Mouse (Mus musculus): ENCODE measurements around the gene Cdyl2. TPM values are rescaled to one million over a fixed set of nuclear protein-coding genes. Genes with fewer than 3 reads are reported as not detected.

Cdyl2 gene
- polyA plus RNA-seq, 1 experiment = 6.5 TPM

DNA sequence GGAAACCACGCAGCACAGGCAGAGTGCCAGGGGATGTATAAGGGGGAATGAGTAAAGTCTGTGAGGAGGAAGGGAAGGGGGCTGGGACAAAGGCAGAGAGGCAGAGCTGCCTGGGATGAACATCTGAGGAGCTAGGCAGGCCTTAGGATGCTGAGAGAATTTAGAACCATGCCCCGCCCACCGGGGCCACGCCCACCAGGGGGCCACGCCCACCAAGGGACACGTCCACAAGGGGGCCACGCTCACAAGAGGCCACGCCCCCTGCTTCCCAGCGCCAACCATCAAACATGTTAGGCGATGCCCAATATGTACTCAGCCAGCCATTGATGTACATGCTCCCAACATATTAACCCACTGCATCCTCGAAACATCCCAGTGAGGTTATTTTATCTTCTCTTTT is 102.7 kb downstream of the Cdyl2 start:
- Histone ChIP-seq H3K27me3 (ENCODE audit: control insufficient read depth, insufficient read depth, low read length) (no peaks in the 10 kb centered on the region), H3K27ac (ENCODE audit: insufficient read depth, low read length) (no peak overlapping the region), H3K4me3 (replicated peaks; ENCODE audit: insufficient read depth, low read depth, low read length) (no peak overlapping the region), H3K4me1 (ENCODE audit: control insufficient read depth, insufficient read depth, low read length) (peaks cover 29% of the 10 kb centered on the region)
- TF ChIP-seq CTCF (IDR thresholded peaks at IDR 0.05; ENCODE audit: borderline replicate concordance, insufficient read depth, low read depth, low read length) (no peak), POLR2A (IDR thresholded peaks at IDR 0.05; ENCODE audit: borderline replicate concordance, insufficient read depth, low read length) (no peak)
- 44% methylated on average over 11 of the region's 11 CpGs for WGBS
- no peak for DNase-seq

DNA sequence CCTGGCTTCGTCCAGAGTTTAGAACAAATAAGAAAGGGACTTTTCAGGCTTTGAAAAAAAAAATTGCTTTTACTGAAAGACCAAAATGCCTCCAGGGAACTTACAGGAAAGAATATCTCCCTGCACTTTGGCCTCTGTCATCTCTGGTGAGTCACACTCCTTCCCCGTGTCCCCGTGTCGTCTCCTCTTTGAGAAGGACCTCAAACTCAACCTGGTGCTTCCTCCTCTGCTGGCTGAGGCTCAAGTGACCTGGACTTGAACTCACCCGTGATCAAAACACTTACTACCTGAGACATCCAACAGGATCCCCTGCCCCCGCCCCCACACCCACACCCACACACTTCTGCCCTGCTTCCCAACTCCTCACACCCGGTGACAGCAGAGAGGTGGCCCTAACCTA is 103.8 kb downstream of the Cdyl2 start:
- WGBS = 54% methylated on average over 7 of the region's 7 CpGs
- H3K4me1 ChIP-seq (ENCODE audit: control insufficient read depth, insufficient read depth, low read length) = peaks cover 20% of the 10 kb centered on the region
- DNase-seq = no peak
- no peak for TF ChIP-seq POLR2A (IDR thresholded peaks at IDR 0.05; ENCODE audit: borderline replicate concordance, insufficient read depth, low read length)
- no peak for TF ChIP-seq CTCF (IDR thresholded peaks at IDR 0.05; ENCODE audit: borderline replicate concordance, insufficient read depth, low read depth, low read length)
- H3K27me3 ChIP-seq (ENCODE audit: control insufficient read depth, insufficient read depth, low read length) = no peaks in the 10 kb centered on the region
- no peak overlapping the region for H3K4me3 ChIP-seq (replicated peaks; ENCODE audit: insufficient read depth, low read depth, low read length)
- no peak overlapping the region for H3K27ac ChIP-seq (ENCODE audit: insufficient read depth, low read length)

DNA sequence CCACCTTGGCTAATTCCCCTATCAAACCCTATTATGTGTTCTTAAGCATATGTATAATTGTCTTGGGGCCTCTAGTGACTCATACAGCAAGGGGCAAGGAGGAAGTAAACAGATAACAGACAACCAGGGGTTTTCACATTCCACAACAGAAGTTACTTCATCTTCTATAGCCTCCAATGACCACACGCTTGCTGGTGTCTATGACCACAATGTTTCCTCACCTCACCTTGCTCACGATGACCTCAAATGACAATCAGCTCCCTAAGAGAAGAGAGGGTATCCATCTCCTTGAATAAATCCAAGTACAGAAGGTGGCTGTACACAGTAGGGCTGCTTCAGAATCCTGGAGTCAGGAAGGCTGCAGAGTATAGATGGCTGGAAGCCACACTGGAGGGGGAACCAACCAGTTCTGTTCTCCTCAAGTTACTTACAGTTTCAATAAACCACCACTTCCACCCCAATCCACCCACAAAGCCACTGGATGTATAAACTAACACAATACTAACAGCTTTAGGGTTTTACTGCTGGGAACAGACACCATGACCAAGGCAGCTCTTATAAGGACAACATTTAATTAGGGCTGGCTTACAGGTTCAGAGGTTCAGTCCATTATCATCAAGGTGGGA is 104.8 kb downstream of the Cdyl2 start:
- no peak for TF ChIP-seq CTCF (IDR thresholded peaks at IDR 0.05; ENCODE audit: borderline replicate concordance, insufficient read depth, low read depth, low read length)
- DNase-seq = no peak
- Histone ChIP-seq H3K4me3 (replicated peaks; ENCODE audit: insufficient read depth, low read depth, low read length) (no peak overlapping the region), H3K27me3 (ENCODE audit: control insufficient read depth, insufficient read depth, low read length) (no peaks in the 10 kb centered on the region), H3K4me1 (ENCODE audit: control insufficient read depth, insufficient read depth, low read length) (peaks cover 12% of the 10 kb centered on the region), H3K27ac (ENCODE audit: insufficient read depth, low read length) (no peak overlapping the region)
- 97% methylated on average over 2 of the region's 2 CpGs for WGBS

DNA sequence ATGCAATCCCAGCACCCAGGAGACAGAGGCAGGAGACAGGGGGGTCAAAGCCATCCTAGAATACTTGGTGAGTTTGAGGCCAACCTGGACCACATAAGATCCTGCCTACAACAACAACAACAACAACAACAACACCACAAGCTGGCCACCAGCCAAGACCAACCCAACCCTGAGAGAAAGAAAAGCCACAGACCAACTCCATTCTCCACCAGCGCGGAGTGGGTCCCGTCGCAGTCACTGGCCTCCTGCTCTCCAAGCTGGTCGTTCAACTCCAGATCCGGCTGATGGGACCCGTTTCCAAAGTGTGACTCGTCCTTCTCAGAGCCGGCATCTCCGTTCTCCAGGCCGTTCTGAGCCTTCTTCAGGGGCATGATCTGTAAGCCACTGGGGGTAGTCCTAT is 109.2 kb downstream of the Cdyl2 start:
- 98% methylated on average over 11 of the region's 11 CpGs for WGBS
- TF ChIP-seq CTCF (IDR thresholded peaks at IDR 0.05; ENCODE audit: borderline replicate concordance, insufficient read depth, low read depth, low read length) (no peak), POLR2A (IDR thresholded peaks at IDR 0.05; ENCODE audit: borderline replicate concordance, insufficient read depth, low read length) (no peak)

DNA sequence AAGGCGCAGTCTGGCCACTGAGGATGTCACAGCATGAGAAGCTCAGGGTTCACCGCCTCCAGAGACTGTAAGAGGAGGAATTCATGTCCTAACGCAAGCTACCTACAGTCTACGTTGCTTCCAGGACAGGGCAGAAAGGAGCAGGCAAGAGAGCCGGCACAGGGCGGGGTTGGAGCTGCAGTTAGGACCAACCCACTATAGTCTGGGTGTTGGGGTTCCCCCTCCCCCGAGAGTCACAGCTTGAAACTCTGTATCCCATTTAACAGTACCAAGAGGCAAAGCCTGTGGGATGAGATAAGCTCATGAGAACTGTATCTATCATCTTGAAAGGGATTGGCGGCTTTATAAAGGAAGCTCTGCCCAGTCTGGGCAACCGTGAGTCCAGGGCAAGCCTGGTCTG is 110.5 kb downstream of the Cdyl2 start:
- Histone ChIP-seq H3K27me3 (ENCODE audit: control insufficient read depth, insufficient read depth, low read length) (no peaks in the 10 kb centered on the region), H3K4me3 (replicated peaks; ENCODE audit: insufficient read depth, low read depth, low read length) (no peak overlapping the region), H3K27ac (ENCODE audit: insufficient read depth, low read length) (no peak overlapping the region), H3K4me1 (ENCODE audit: control insufficient read depth, insufficient read depth, low read length) (peaks cover 32% of the 10 kb centered on the region)
- TF ChIP-seq POLR2A (IDR thresholded peaks at IDR 0.05; ENCODE audit: borderline replicate concordance, insufficient read depth, low read length) = no peak
- TF ChIP-seq CTCF (IDR thresholded peaks at IDR 0.05; ENCODE audit: borderline replicate concordance, insufficient read depth, low read depth, low read length) = no peak
- DNase-seq = no peak
- 72% methylated on average over 9 of the region's 9 CpGs for WGBS

More for the DNA sequence above, 109.2 kb downstream of the Cdyl2 start:
- no peak for DNase-seq
- H3K4me3 ChIP-seq (replicated peaks; ENCODE audit: insufficient read depth, low read depth, low read length) = no peak overlapping the region
- H3K27me3 ChIP-seq (ENCODE audit: control insufficient read depth, insufficient read depth, low read length) = no peaks in the 10 kb centered on the region
- H3K4me1 ChIP-seq (ENCODE audit: control insufficient read depth, insufficient read depth, low read length) = peaks cover 32% of the 10 kb centered on the region
- H3K27ac ChIP-seq (ENCODE audit: insufficient read depth, low read length) = no peak overlapping the region

DNA sequence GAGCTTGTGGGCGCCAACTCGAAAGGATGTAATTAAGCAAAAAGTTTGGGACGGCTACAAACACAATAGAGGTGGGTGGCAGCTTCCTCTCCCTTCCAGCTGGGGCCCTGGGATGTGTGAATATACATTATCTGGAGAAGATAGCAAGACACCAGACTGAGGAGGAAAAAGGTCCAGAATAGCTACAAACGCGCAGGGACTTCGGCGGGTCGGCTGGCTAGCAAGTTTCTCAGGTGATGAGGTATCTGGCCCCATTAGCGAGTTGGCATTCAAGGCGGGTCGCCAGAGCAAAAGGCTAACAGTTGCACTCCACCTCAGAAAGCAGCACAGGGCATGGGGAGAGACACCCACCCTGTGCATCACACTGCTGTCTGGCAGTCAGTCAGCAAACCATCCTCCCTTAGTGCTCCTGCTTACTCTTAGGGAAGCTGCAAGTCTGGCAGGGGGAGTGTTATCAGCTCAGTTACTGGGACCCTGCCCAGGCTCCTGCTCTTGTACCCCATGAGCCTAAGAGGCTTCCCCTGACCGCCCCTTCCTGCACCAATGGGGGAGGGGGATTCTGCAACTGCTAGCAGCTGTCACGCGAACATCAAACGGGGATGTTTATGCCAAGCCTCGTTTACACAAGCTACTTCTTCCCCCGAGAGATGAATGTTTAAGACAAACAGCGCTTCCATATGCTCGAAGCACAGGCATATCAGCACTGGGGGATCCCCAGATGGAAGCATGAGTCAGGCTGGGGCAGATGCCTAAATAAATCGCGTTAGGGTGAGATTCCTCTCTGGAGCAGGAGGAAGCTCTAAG is 111.4 kb downstream of the Cdyl2 start:
- no peak for TF ChIP-seq CTCF (IDR thresholded peaks at IDR 0.05; ENCODE audit: borderline replicate concordance, insufficient read depth, low read depth, low read length)
- TF ChIP-seq POLR2A (IDR thresholded peaks at IDR 0.05; ENCODE audit: borderline replicate concordance, insufficient read depth, low read length) = no peak
- Histone ChIP-seq H3K4me1 (ENCODE audit: control insufficient read depth, insufficient read depth, low read length) (peaks cover 39% of the 10 kb centered on the region), H3K27ac (ENCODE audit: insufficient read depth, low read length) (no peak overlapping the region), H3K27me3 (ENCODE audit: control insufficient read depth, insufficient read depth, low read length) (no peaks in the 10 kb centered on the region), H3K4me3 (replicated peaks; ENCODE audit: insufficient read depth, low read depth, low read length) (no peak overlapping the region)
- WGBS = 54% methylated on average over 21 of the region's 21 CpGs
- peak; percentile 32 to 36 for DNase-seq

DNA sequence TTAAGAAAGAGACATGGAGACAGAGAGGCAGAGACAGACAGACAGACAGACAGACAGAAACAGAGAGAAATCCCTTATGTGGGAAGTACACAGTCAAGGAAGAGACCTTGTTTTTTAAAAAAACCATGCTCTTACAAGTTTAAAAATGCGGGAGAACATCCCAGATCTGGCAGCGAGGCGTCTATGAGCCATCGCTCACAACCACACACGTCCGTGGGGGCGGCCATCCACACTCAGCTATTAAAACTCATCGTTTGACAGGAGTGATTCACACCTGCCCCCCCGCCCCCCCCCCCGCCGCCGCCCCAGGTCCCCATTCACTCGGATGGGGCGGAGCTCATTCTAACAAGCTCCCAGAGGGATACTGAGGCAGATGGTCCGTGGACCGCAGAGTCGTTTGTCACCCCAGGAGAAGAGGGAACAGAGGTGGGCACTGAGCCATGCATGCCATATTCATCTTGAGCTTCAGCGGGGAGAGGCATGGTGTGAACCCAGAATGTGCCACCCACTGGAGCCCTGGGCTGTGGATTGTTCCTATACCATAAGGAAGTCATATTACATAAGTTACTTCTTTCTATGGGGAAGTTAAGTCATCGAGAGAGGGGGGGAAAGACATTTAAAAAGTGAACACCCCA is 113.0 kb downstream of the Cdyl2 start:
- TF ChIP-seq CTCF (IDR thresholded peaks at IDR 0.05; ENCODE audit: borderline replicate concordance, insufficient read depth, low read depth, low read length) = no peak
- no peak for TF ChIP-seq POLR2A (IDR thresholded peaks at IDR 0.05; ENCODE audit: borderline replicate concordance, insufficient read depth, low read length)
- Histone ChIP-seq H3K27me3 (ENCODE audit: control insufficient read depth, insufficient read depth, low read length) (no peaks in the 10 kb centered on the region), H3K4me3 (replicated peaks; ENCODE audit: insufficient read depth, low read depth, low read length) (no peak overlapping the region), H3K4me1 (ENCODE audit: control insufficient read depth, insufficient read depth, low read length) (peaks cover 48% of the 10 kb centered on the region), H3K27ac (ENCODE audit: insufficient read depth, low read length) (no peak overlapping the region)
- no peak for DNase-seq
- WGBS = 34% methylated on average over 19 of the region's 19 CpGs

Measured in cerebellum, adult 2 months (tissue).